Mouse (Mus musculus) ES-E14 (cell line): ENCODE data around the gene Lefty1. TPM values are rescaled to one million over a fixed set of nuclear protein-coding genes. Genes with fewer than 3 reads are reported as not detected.
"Not testable (repeated sequence)": the region's sequence is repeated elsewhere in the genome, so short reads cannot be mapped to it uniquely, and the experiment has no call there.

Experiments
- DNase-seq: peaks from one replicate; pipeline ENCODE4 v3.0.0-alpha.2; 2013; ENCODE audit warnings: low read depth, low spot score
- H3K27ac ChIP-seq: 2 replicates; pipeline ENCODE4 v1.5.1; 2012; ENCODE audit warnings: low read depth, mild to moderate bottlenecking, low read length, moderate library complexity, mixed read lengths; ENCODE audit not compliant: poor library complexity, insufficient read depth, severe bottlenecking
- H3K36me3 ChIP-seq: 2 replicates; pipeline ENCODE4 v1.6.1; 2012; ENCODE audit warnings: mild to moderate bottlenecking, low read length, moderate library complexity, mixed read lengths; ENCODE audit not compliant: control insufficient read depth, poor library complexity, insufficient read depth, severe bottlenecking
- H3K4me1 ChIP-seq, 2 experiments: fragments of 150-350 bp in 1 of 2; sonication (generic) in 1 of 2; 2 replicates each; pipeline ENCODE4 v1.6.1; 2012; ENCODE audit warnings: low read length in 2 of 2, mild to moderate bottlenecking in 1 of 2, mixed read lengths in 1 of 2; ENCODE audit not compliant: control insufficient read depth in 2 of 2, insufficient read depth in 2 of 2, poor library complexity in 1 of 2
- H3K4me3 ChIP-seq, 2 experiments: fragments of 150-350 bp in 1 of 2; sonication (generic) in 1 of 2; 2 replicates each; pipeline ENCODE4 v1.5.1; 2012; ENCODE audit warnings: low read length in 2 of 2, low read depth in 1 of 2, mild to moderate bottlenecking in 1 of 2, mixed read lengths in 1 of 2; ENCODE audit not compliant: insufficient read depth in 1 of 2, poor library complexity in 1 of 2, severe bottlenecking in 1 of 2
- H3K9ac ChIP-seq: 2 replicates; pipeline ENCODE4 v1.6.1; 2012; ENCODE audit warnings: low read depth, mild to moderate bottlenecking, low read length, mixed read lengths; ENCODE audit not compliant: poor library complexity, insufficient read depth, severe bottlenecking
- H3K9me3 ChIP-seq: fragments of 150-350 bp; sonication (generic); 2 replicates; pipeline ENCODE4 v1.6.1; 2012; ENCODE audit warnings: low read depth, mild to moderate bottlenecking, low read length; ENCODE audit not compliant: control insufficient read depth, insufficient read depth
- CHD2 ChIP-seq: IDR thresholded peaks from 2 replicates; pipeline ENCODE4 v1.6.1; 2014; ENCODE audit warnings: mild to moderate bottlenecking, low read depth, low read length, inconsistent platforms
- HCFC1 ChIP-seq: IDR thresholded peaks from 2 replicates; pipeline ENCODE4 v1.6.1; 2012; ENCODE audit warnings: low read length, inconsistent platforms, borderline replicate concordance; ENCODE audit not compliant: insufficient read depth
- MAFK ChIP-seq: IDR thresholded peaks from 2 replicates; pipeline ENCODE4 v1.6.1; 2014; ENCODE audit warnings: mild to moderate bottlenecking, low read depth, low read length, inconsistent platforms; ENCODE audit not compliant: insufficient read depth
- ZC3H11A ChIP-seq: IDR thresholded peaks from 2 replicates; pipeline ENCODE4 v1.6.1; 2012; ENCODE audit warnings: low read depth, mild to moderate bottlenecking, inconsistent platforms, low read length, borderline replicate concordance
- ZNF384 ChIP-seq: IDR thresholded peaks from 2 replicates; pipeline ENCODE4 v1.6.1; 2012; ENCODE audit warnings: low read depth, low read length, inconsistent platforms
- in situ Hi-C, 2 experiments: fragments of 600-800 bp; cut with MboI; formaldehyde crosslinking; loops; one replicate each; pipeline ENCODE4 v1.15.1; 2025; ENCODE audit warnings: low sequenced_read_pairs in 2 of 2, inconsistent platforms in 1 of 2; ENCODE audit not compliant: unreplicated experiment in 2 of 2
- total RNA-seq: library from RNA; depleted of rRNA; stranded (reverse); fragments of 300-350 nt; gene quantifications from 2 replicates; pipeline ENCODE4 v1.2.3, GENCODE M21; 2012

Gene Lefty1
- total RNA-seq, 1 experiment = 281 TPM

- H3K9me3 ChIP-seq = no peaks in the 10 kb centered on the region
- H3K36me3 ChIP-seq = no peaks in the 10 kb centered on the region
- peak overlapping the region; percentile 75 for H3K27ac ChIP-seq
- in situ Hi-C loops = no loop called here
- peaks cover 0 to 19% of the 10 kb centered on the region in 2 experiments; a peak in 1 of 4 replicates for H3K4me1 ChIP-seq
- no peak for TF ChIP-seq ZNF384
- peak; percentile 35; the same call in 1 of the 2 replicates for TF ChIP-seq MAFK
- DNase-seq = no peak
- peak overlapping the region; percentile 27; the same call in 1 of the 2 replicates for H3K9ac ChIP-seq
- peak overlapping the region; percentile 9 to 11; a peak in 1 of 4 replicates for H3K4me3 ChIP-seq
Observed at GRCm38 (mm10) chr1:180979484-180980251, 44.8 kb downstream of the Lefty1 start.

GRCm38 (mm10) chr1:180980464-180980863, 45.6 kb downstream of the Lefty1 start:
- Histone ChIP-seq H3K27ac (peak overlapping the region; percentile 75; the same call in 1 of the 2 replicates), H3K4me1 (peaks cover 0 to 19% of the 10 kb centered on the region in 2 experiments; a peak in 1 of 4 replicates), H3K9me3 (no peaks in the 10 kb centered on the region), H3K9ac (peak overlapping the region; percentile 27; the same call in 1 of the 2 replicates), H3K4me3 (no peak overlapping the region), H3K36me3 (no peaks in the 10 kb centered on the region)
- TF ChIP-seq MAFK (no peak), CHD2 (no peak), ZNF384 (no peak), HCFC1 (no peak), ZC3H11A (no peak)
- peak; percentile 57 for DNase-seq
- in situ Hi-C loops = no loop called here

- TF ChIP-seq MAFK = peak; percentile 65
- H3K4me3 ChIP-seq, H3K9ac ChIP-seq, H3K9me3 ChIP-seq, in situ Hi-C loops, H3K36me3 ChIP-seq, DNase-seq, H3K27ac ChIP-seq: not testable (repeated sequence)
- H3K4me1 ChIP-seq = peaks cover 0 to 19% of the 10 kb centered on the region in 2 experiments; a peak in 1 of 4 replicates
Observed at GRCm38 (mm10) chr1:180981298-180982046, 46.6 kb downstream of the Lefty1 start.

GRCm38 (mm10) chr1:180986701-180987100, 51.9 kb downstream of the Lefty1 start:
- Histone ChIP-seq H3K27ac (no peak overlapping the region), H3K4me3 (no peak overlapping the region), H3K9me3 (no peaks in the 10 kb centered on the region), H3K36me3 (no peaks in the 10 kb centered on the region), H3K9ac (no peak overlapping the region), H3K4me1 (peaks cover 0 to 3% of the 10 kb centered on the region in 2 experiments; a peak in 1 of 4 replicates)
- TF ChIP-seq HCFC1 (no peak), ZNF384 (no peak), ZC3H11A (no peak), CHD2 (no peak), MAFK (no peak)
- in situ Hi-C loops = no loop called here
- DNase-seq = no peak
